Comparison of ENCODE assay signal across 15 mouse cellular contexts in genomic region chr16:57484043-57484795, GRCm38 (mm10).
DNase-seq lines count a peak whose midpoint lies in the region; ATAC-seq lines count a peak whose summit lies in the region.
"Had no signal": no experiment of that assay in that cellular context is flagged by ENCODE, and none has a peak within 500 bp of the region (broad histone marks: within the 10 kb centered on the region; RNA-seq: fewer than 3 reads in every experiment).

No protein-coding gene starts in this region.

- intact Hi-C loops in heart, postnatal 25 days (cut with DNase I), result no loop called here

- H3K27me3 ChIP-seq in heart, embryonic 13.5 days (replicated peaks), result no peaks in the 10 kb centered on the region
- H3K27me3 ChIP-seq in lung, embryonic 15.5 days, result no peaks in the 10 kb centered on the region
- H3K27me3 ChIP-seq in limb, embryonic 13.5 days, result no peaks in the 10 kb centered on the region
- H3K27me3 ChIP-seq in stomach, embryonic 16.5 days (ENCODE audit: control insufficient read depth, insufficient read depth, low read length), result no peaks in the 10 kb centered on the region

- no peak overlapping the region for H3K4me2 ChIP-seq in heart, embryonic 13.5 days
- H3K4me2 ChIP-seq in lung, embryonic 15.5 days, result no peak overlapping the region
- no peak overlapping the region for H3K4me2 ChIP-seq in limb, embryonic 13.5 days (replicated peaks)
- H3K4me2 ChIP-seq in stomach, embryonic 16.5 days (ENCODE audit: low read depth, low read length), result no peak overlapping the region

- no peak for ATAC-seq in heart, embryonic 13.5 days (ENCODE audit: extremely low read depth, insufficient number of reproducible peaks, low FRiP score, low TSS enrichment)
- peak; percentile 84 for ATAC-seq in lung, embryonic 15.5 days (ENCODE audit: borderline replicate concordance, extremely low read depth, low FRiP score, low TSS enrichment)
- peak; percentile 91 for ATAC-seq in limb, embryonic 13.5 days (ENCODE audit: low FRiP score, low read depth)
- peak; percentile 75 for ATAC-seq in stomach, embryonic 16.5 days (ENCODE audit: insufficient read depth, low FRiP score)
- ATAC-seq: forebrain, embryonic 14.5 days had no signal

- 60% methylated on average over 12 of the region's 12 CpGs for WGBS in heart, embryonic 13.5 days
- WGBS in lung, embryonic 15.5 days, result 28% methylated on average over 12 of the region's 12 CpGs
- 45% methylated on average over 12 of the region's 12 CpGs for WGBS in limb, embryonic 13.5 days
- 33% methylated on average over 12 of the region's 12 CpGs for WGBS in stomach, embryonic 16.5 days

- no peak overlapping the region for H3K4me3 ChIP-seq in heart, embryonic 13.5 days
- H3K4me3 ChIP-seq in lung, embryonic 15.5 days, result no peak overlapping the region
- H3K4me3 ChIP-seq in limb, embryonic 13.5 days, result no peak overlapping the region
- H3K4me3 ChIP-seq in stomach, embryonic 16.5 days (replicated peaks; ENCODE audit: low read length), result no peak overlapping the region

- no peaks in the 10 kb centered on the region for H3K9me3 ChIP-seq in heart, embryonic 13.5 days
- H3K9me3 ChIP-seq in lung, embryonic 15.5 days, result no peaks in the 10 kb centered on the region
- H3K9me3 ChIP-seq in limb, embryonic 13.5 days, result no peaks in the 10 kb centered on the region
- no peaks in the 10 kb centered on the region for H3K9me3 ChIP-seq in stomach, embryonic 16.5 days (replicated peaks; ENCODE audit: control insufficient read depth, low read length)

- H3K36me3 ChIP-seq in heart, embryonic 13.5 days, result no peaks in the 10 kb centered on the region
- no peaks in the 10 kb centered on the region for H3K36me3 ChIP-seq in lung, embryonic 15.5 days
- H3K36me3 ChIP-seq in limb, embryonic 13.5 days, result no peaks in the 10 kb centered on the region
- H3K36me3 ChIP-seq in stomach, embryonic 16.5 days (ENCODE audit: control insufficient read depth, insufficient read depth, low read length), result no peaks in the 10 kb centered on the region

- peak overlapping the region; percentile 36; the same call in 1 of the 2 replicates for H3K27ac ChIP-seq in heart, embryonic 13.5 days (replicated peaks)
- H3K27ac ChIP-seq in lung, embryonic 15.5 days, result peak overlapping the region; percentile 68
- peak overlapping the region; percentile 72; the same call in 1 of the 2 replicates for H3K27ac ChIP-seq in limb, embryonic 13.5 days
- peak overlapping the region; percentile 89 for H3K27ac ChIP-seq in stomach, embryonic 16.5 days (ENCODE audit: low read length)

- peak overlapping the region; percentile 24; the same call in 1 of the 2 replicates for H3K9ac ChIP-seq in heart, embryonic 13.5 days
- H3K9ac ChIP-seq in lung, embryonic 15.5 days, result no peak overlapping the region
- no peak overlapping the region for H3K9ac ChIP-seq in limb, embryonic 13.5 days
- peak overlapping the region; percentile 6; the same call in 1 of the 2 replicates for H3K9ac ChIP-seq in stomach, embryonic 16.5 days (ENCODE audit: low read length)

- DNase-seq in heart, postnatal 25 days (ENCODE audit: low spot score), result no peak
- DNase-seq in lung, postnatal 36 days, result no peak
- DNase-seq in ovary, postnatal 10 days (ENCODE audit: low spot score), result no peak
- DNase-seq in layer of hippocampus, adult 18-20 months (ENCODE audit: low spot score in 2 of 2), result no peak
- DNase-seq: adrenal gland, postnatal 14 days; cerebellum, postnatal 36 days; gastrocnemius, postnatal 25 days; heart, postnatal 10 days; kidney, adult 11 months; spleen, adult 18-20 months had no signal

- H3K4me1 ChIP-seq in heart, embryonic 13.5 days, result peaks cover 42% of the 10 kb centered on the region
- H3K4me1 ChIP-seq in lung, embryonic 15.5 days, result peaks cover 17% of the 10 kb centered on the region
- H3K4me1 ChIP-seq in limb, embryonic 13.5 days, result peaks cover 25% of the 10 kb centered on the region
- H3K4me1 ChIP-seq in stomach, embryonic 16.5 days (ENCODE audit: control insufficient read depth, insufficient read depth, low read length), result peaks cover 15% of the 10 kb centered on the region; the same call in 1 of the 2 replicates

Comparison
In these comparisons a context has a peak if more than half of its experiments do, and no peak if none do; other contexts are left out.
1. H3K27ac ChIP-seq: peak in every context shown above with its lines; median percentile 89 in stomach, embryonic 16.5 days; 72 in limb, embryonic 13.5 days; 68 in lung, embryonic 15.5 days; 36 in heart, embryonic 13.5 days.
2. H3K9ac ChIP-seq: peak in heart, embryonic 13.5 days (single experiment) and stomach, embryonic 16.5 days (single experiment); none in lung, embryonic 15.5 days (single experiment) and limb, embryonic 13.5 days (single experiment).